Mouse (Mus musculus): ENCODE results near the gene Cel.

Cel gene

GRCm38 (mm10) chr2:28537995-28538816 is 25.0 kb downstream of the Cel start:
- DNase-seq (ENCODE audit: low read depth, low spot score) = no peak

GRCm38 (mm10) chr2:28537634-28537920 is 25.6 kb downstream of the Cel start:
- no peak for DNase-seq (ENCODE audit: low read depth, low spot score)

- DNase-seq (ENCODE audit: low read depth, low spot score) = no peak
Observed at GRCm38 (mm10) chr2:28536766-28537633, 26.2 kb downstream of the Cel start.

- no peak for DNase-seq (ENCODE audit: low read depth, low spot score)
Observed at GRCm38 (mm10) chr2:28536166-28536565, 27.0 kb downstream of the Cel start.

- no peak for DNase-seq (ENCODE audit: low read depth, low spot score)
Observed at GRCm38 (mm10) chr2:28535650-28536049, 27.6 kb downstream of the Cel start.

- no peak for DNase-seq (ENCODE audit: low read depth, low spot score)
Observed at GRCm38 (mm10) chr2:28535263-28535540, 28.0 kb downstream of the Cel start.

GRCm38 (mm10) chr2:28534436-28535262 is 28.6 kb downstream of the Cel start:
- no peak for DNase-seq (ENCODE audit: low read depth, low spot score)

GRCm38 (mm10) chr2:28533901-28534435 is 29.2 kb downstream of the Cel start:
- no peak for DNase-seq (ENCODE audit: low read depth, low spot score)

- no peak for DNase-seq (ENCODE audit: low read depth, low spot score)
Observed at GRCm38 (mm10) chr2:28532938-28533771, 30.0 kb downstream of the Cel start.

- DNase-seq (ENCODE audit: low read depth, low spot score) = no peak
Observed at GRCm38 (mm10) chr2:28530311-28530710, 32.9 kb downstream of the Cel start.

- no peak for DNase-seq (ENCODE audit: low read depth, low spot score)
Observed at GRCm38 (mm10) chr2:28529856-28530255, 33.3 kb downstream of the Cel start.

GRCm38 (mm10) chr2:28528354-28528730 is 34.9 kb downstream of the Cel start:
- no peak for DNase-seq (ENCODE audit: low read depth, low spot score)

- no peak for DNase-seq (ENCODE audit: low read depth, low spot score)
Observed at GRCm38 (mm10) chr2:28527436-28528353, 35.5 kb downstream of the Cel start.

- no peak for DNase-seq (ENCODE audit: low read depth, low spot score)
Observed at GRCm38 (mm10) chr2:28525943-28526876, 37.0 kb downstream of the Cel start.

GRCm38 (mm10) chr2:28525219-28525942 is 37.8 kb downstream of the Cel start:
- DNase-seq (ENCODE audit: low read depth, low spot score) = no peak

GRCm38 (mm10) chr2:28524406-28524805 is 38.8 kb downstream of the Cel start:
- DNase-seq (ENCODE audit: low read depth, low spot score) = no peak

- DNase-seq (ENCODE audit: low read depth, low spot score) = no peak
Observed at GRCm38 (mm10) chr2:28523643-28524117, 39.5 kb downstream of the Cel start.

GRCm38 (mm10) chr2:28522166-28522565 is 41.0 kb downstream of the Cel start:
- no peak for DNase-seq (ENCODE audit: low read depth, low spot score)

Data from c-Kit-negative CD71-positive TER-119-positive erythroid progenitor cells, embryonic 14.5 days (primary cell).